In genomic region chr9:102622192-102622857, GRCm38 (mm10) we compare ENCODE assay signal across 9 mouse cellular contexts. TPM values are rescaled to one million over a fixed set of nuclear protein-coding genes. Genes with fewer than 3 reads are reported as not detected.
DNase-seq lines count a peak whose midpoint lies in the region; ATAC-seq and TF ChIP-seq lines count a peak whose summit lies in the region.
"Had no signal": no experiment of that assay in that cellular context is flagged by ENCODE, and none has a peak within 500 bp of the region (broad histone marks: within the 10 kb centered on the region; RNA-seq: fewer than 3 reads in every experiment).

No protein-coding gene starts in this region.

- peaks cover 3% of the 10 kb centered on the region; the same call in 1 of the 2 replicates for H3K4me1 ChIP-seq in hindbrain, embryonic 11.5 days (replicated peaks; ENCODE audit: control insufficient read depth, insufficient read depth, low read length)
- peaks cover 15% of the 10 kb centered on the region for H3K4me1 ChIP-seq in hindbrain, embryonic 12.5 days
- H3K4me1 ChIP-seq in ES-E14 (ENCODE audit: control insufficient read depth in 2 of 2, insufficient read depth in 2 of 2, low read length in 2 of 2, poor library complexity in 1 of 2): peaks cover 2 to 3% of the 10 kb centered on the region in 2 experiments; a peak in 1 of 4 replicates
- H3K4me1 ChIP-seq in limb, embryonic 12.5 days (replicated peaks): peaks cover 18% of the 10 kb centered on the region

- WGBS in hindbrain, embryonic 11.5 days: 36% methylated on average over 5 of the region's 5 CpGs
- 39% methylated on average over 5 of the region's 5 CpGs for WGBS in hindbrain, embryonic 12.5 days
- whole genome bisulfite sequencing in limb, embryonic 12.5 days: 36% methylated on average over 5 of the region's 5 CpGs

- in situ Hi-C loops in ES-E14 (cut with MboI; ENCODE audit: low sequenced_read_pairs in 2 of 2, unreplicated experiment in 2 of 2): no loop called here

- H3K4me3 ChIP-seq in hindbrain, embryonic 11.5 days (ENCODE audit: low read depth, low read length): no peak overlapping the region
- no peak overlapping the region for H3K4me3 ChIP-seq in hindbrain, embryonic 12.5 days
- H3K4me3 ChIP-seq in ES-E14 (ENCODE audit: insufficient read depth in 1 of 2, low read depth in 1 of 2, low read length in 2 of 2, poor library complexity in 1 of 2, severe bottlenecking in 1 of 2): no peak overlapping the region
- H3K4me3 ChIP-seq in limb, embryonic 12.5 days (replicated peaks): no peak overlapping the region
- H3K4me3 ChIP-seq: erythroblast, embryonic 14.5 days had no signal

- no peaks in the 10 kb centered on the region for H3K36me3 ChIP-seq in hindbrain, embryonic 11.5 days (ENCODE audit: control insufficient read depth, insufficient read depth, low read length)
- peaks cover 7% of the 10 kb centered on the region for H3K36me3 ChIP-seq in hindbrain, embryonic 12.5 days
- H3K36me3 ChIP-seq in ES-E14 (ENCODE audit: control insufficient read depth, insufficient read depth, low read length, poor library complexity, severe bottlenecking): no peaks in the 10 kb centered on the region
- H3K36me3 ChIP-seq in limb, embryonic 12.5 days: peaks cover 19% of the 10 kb centered on the region

- H3K27me3 ChIP-seq in hindbrain, embryonic 11.5 days (ENCODE audit: control insufficient read depth, insufficient read depth, low read length): no peaks in the 10 kb centered on the region
- H3K27me3 ChIP-seq in hindbrain, embryonic 12.5 days: no peaks in the 10 kb centered on the region
- H3K27me3 ChIP-seq in limb, embryonic 12.5 days: no peaks in the 10 kb centered on the region

- DNase-seq in hindbrain, embryonic 11.5 days (ENCODE audit: low spot score): peak; percentile 81
- DNase-seq in 3T3-L1 (ENCODE audit: low read depth, low spot score) (peak; percentile 92), ES-E14 (ENCODE audit: low read depth, low spot score) (peak; percentile 43)
- peak; percentile 52 for DNase-seq in embryo, embryonic 9.5 days (ENCODE audit: extremely low spot score)
- peak; percentile 34 for DNase-seq in right cerebral cortex, postnatal 4 days
- DNase-seq in gastrocnemius, postnatal 4 days (ENCODE audit: low spot score in 2 of 2): no peak

- no peak overlapping the region for H3K27ac ChIP-seq in hindbrain, embryonic 11.5 days (ENCODE audit: low read depth, low read length)
- no peak overlapping the region for H3K27ac ChIP-seq in hindbrain, embryonic 12.5 days
- H3K27ac ChIP-seq in ES-E14 (ENCODE audit: insufficient read depth, low read depth, low read length, poor library complexity, severe bottlenecking): no peak overlapping the region
- H3K27ac ChIP-seq in limb, embryonic 12.5 days: peak overlapping the region; percentile 51; the same call in 1 of the 2 replicates

- H3K9me3 ChIP-seq in hindbrain, embryonic 11.5 days (ENCODE audit: control insufficient read depth, low read length): no peaks in the 10 kb centered on the region
- H3K9me3 ChIP-seq in hindbrain, embryonic 12.5 days (replicated peaks): no peaks in the 10 kb centered on the region
- no peaks in the 10 kb centered on the region for H3K9me3 ChIP-seq in ES-E14 (ENCODE audit: control insufficient read depth, insufficient read depth, low read depth, low read length)
- no peaks in the 10 kb centered on the region for H3K9me3 ChIP-seq in limb, embryonic 12.5 days

- H3K4me2 ChIP-seq in hindbrain, embryonic 11.5 days (replicated peaks; ENCODE audit: low read depth, low read length): no peak overlapping the region
- no peak overlapping the region for H3K4me2 ChIP-seq in hindbrain, embryonic 12.5 days (replicated peaks)
- no peak overlapping the region for H3K4me2 ChIP-seq in limb, embryonic 12.5 days

- no peak for ATAC-seq in hindbrain, embryonic 11.5 days (ENCODE audit: low FRiP score)
- ATAC-seq in hindbrain, embryonic 12.5 days (ENCODE audit: low FRiP score): no peak
- ATAC-seq in limb, embryonic 12.5 days (ENCODE audit: insufficient number of reproducible peaks, insufficient read depth, low FRiP score, low TSS enrichment, low read depth): no peak

- no peak overlapping the region for H3K9ac ChIP-seq in hindbrain, embryonic 11.5 days (ENCODE audit: low read depth, low read length)
- H3K9ac ChIP-seq in hindbrain, embryonic 12.5 days: no peak overlapping the region
- no peak overlapping the region for H3K9ac ChIP-seq in ES-E14 (ENCODE audit: insufficient read depth, low read depth, low read length, poor library complexity, severe bottlenecking)
- no peak overlapping the region for H3K9ac ChIP-seq in limb, embryonic 12.5 days (replicated peaks)

TF ChIP-seq in ES-E14, 5 proteins besides CTCF, POLR2A, EP300 and RAD21:
- 0 out of 2 replicates have a peak, but pooled peaks have one; percentile 56 for TF ChIP-seq ZC3H11A (IDR thresholded peaks at IDR 0.05; ENCODE audit: borderline replicate concordance, low read depth, low read length)
- TF ChIP-seq ZNF384 (IDR thresholded peaks at IDR 0.05; ENCODE audit: low read depth, low read length): no peak
- no peak for TF ChIP-seq MAFK (IDR thresholded peaks at IDR 0.05; ENCODE audit: insufficient read depth, low read depth, low read length)
- no peak for TF ChIP-seq HCFC1 (IDR thresholded peaks at IDR 0.05; ENCODE audit: borderline replicate concordance, insufficient read depth, low read length)

RNA-seq across cellular contexts. Expression of gene Anapc13, which starts 3.8 kb away (rescaled TPM):
- 160 and 165 TPM in 2 replicates for polyA plus RNA-seq in hindbrain, embryonic 11.5 days (2014; fragmentation: Nextera tagmentation; extraction: Ambion mirVana)
- 171 and 172 TPM in 2 replicates for polyA plus RNA-seq in hindbrain, embryonic 12.5 days (2016; fragmentation: Nextera tagmentation; extraction: Ambion mirVana)
- 83.8 and 103 TPM in 2 replicates for total RNA-seq in ES-E14 (2012; rRNA removed)
- 196 and 209 TPM in 2 replicates for polyA plus RNA-seq in limb, embryonic 12.5 days (2016; fragmentation: Nextera tagmentation; extraction: Ambion mirVana)
- 100 to 1,000 TPM; 200 to 212 TPM for total RNA-seq in gastrocnemius, postnatal 4 days (2021)

RNA-seq across cellular contexts. Expression of gene Cep63, which starts 4.0 kb away (rescaled TPM):
- 55.7 and 57.1 TPM in 2 replicates for polyA plus RNA-seq in hindbrain, embryonic 11.5 days (2014; fragmentation: Nextera tagmentation; extraction: Ambion mirVana)
- 53.3 and 56.9 TPM in 2 replicates for polyA plus RNA-seq in hindbrain, embryonic 12.5 days (2016; fragmentation: Nextera tagmentation; extraction: Ambion mirVana)
- 19.1 and 26.1 TPM in 2 replicates for total RNA-seq in ES-E14 (2012; rRNA removed)
- 52.6 and 53.7 TPM in 2 replicates for polyA plus RNA-seq in limb, embryonic 12.5 days (2016; fragmentation: Nextera tagmentation; extraction: Ambion mirVana)
- total RNA-seq in gastrocnemius, postnatal 4 days (2021): 10 to 100 TPM; 41.1 to 43.7 TPM

Comparison
In these comparisons a context has a peak if more than half of its experiments do, and no peak if none do; other contexts are left out.
1. DNase-seq: peak in hindbrain, embryonic 11.5 days (single experiment), 3T3-L1 (single experiment), ES-E14 (single experiment), embryo, embryonic 9.5 days (single experiment) and right cerebral cortex, postnatal 4 days (single experiment); none in gastrocnemius, postnatal 4 days (0 of 2).